Mouse (Mus musculus) forebrain, postnatal 0 days (tissue): ENCODE data around the gene Usp16. TPM values are rescaled to one million over a fixed set of nuclear protein-coding genes. Genes with fewer than 3 reads are reported as not detected.

Source experiments
- ATAC-seq: fragments of 200-750 bp; cut with Nextera tagmentation; 2 replicates; pipeline ENCODE4 v1.8.0; 2017; ENCODE audit warnings: mild to moderate bottlenecking, moderate library complexity
- DNase-seq: peaks from one replicate; pipeline ENCODE4 v3.0.0-alpha.2; 2015
- H3K27ac ChIP-seq: fragments of 300-500 bp; sonication (generic); 2 replicates; pipeline ENCODE4 v1.5.1; 2014; ENCODE audit warnings: low read depth, mild to moderate bottlenecking, antibody characterized with exemption, low read length, moderate library complexity, mixed read lengths
- H3K27me3 ChIP-seq: fragments of 300-500 bp; sonication (generic); 2 replicates; pipeline ENCODE4 v1.6.1; 2014; ENCODE audit warnings: mild to moderate bottlenecking, low read length, mixed read lengths; ENCODE audit not compliant: insufficient read depth
- H3K36me3 ChIP-seq: fragments of 300-500 bp; sonication (generic); 2 replicates; pipeline ENCODE4 v1.6.1; 2014; ENCODE audit warnings: mild to moderate bottlenecking, moderate library complexity; ENCODE audit not compliant: insufficient read depth
- H3K4me1 ChIP-seq: fragments of 300-500 bp; sonication (generic); 2 replicates; pipeline ENCODE4 v1.6.1; 2014; ENCODE audit warnings: antibody characterized with exemption; ENCODE audit not compliant: insufficient read depth
- H3K4me2 ChIP-seq: fragments of 300-500 bp; sonication (generic); 2 replicates; pipeline ENCODE4 v1.6.1; 2014; ENCODE audit warnings: low read depth, mild to moderate bottlenecking, moderate library complexity
- H3K4me3 ChIP-seq: fragments of 300-500 bp; sonication (generic); 2 replicates; pipeline ENCODE4 v1.5.1; 2014; ENCODE audit warnings: low read depth, low read length, mixed read lengths
- H3K9ac ChIP-seq: fragments of 300-500 bp; sonication (generic); 2 replicates; pipeline ENCODE4 v1.6.1; 2014; ENCODE audit warnings: mild to moderate bottlenecking
- H3K9me3 ChIP-seq: fragments of 300-500 bp; sonication (generic); 2 replicates; pipeline ENCODE4 v1.6.1; 2016; ENCODE audit warnings: low read length
- CTCF ChIP-seq: sonication (generic); IDR thresholded peaks from 2 replicates; pipeline ENCODE4 v1.5.1; 2016; ENCODE audit warnings: antibody characterized with exemption, control low read depth, low read depth
- WGBS: fragments of 180-500 bp; shearing (Covaris S2); extraction: QIAGEN DNeasy Blood & Tissue Kit; methylation state at CpG from one replicate; pipeline ENCODE4 v1.1.7; 2014; 5-methylcytosine and 5-hydroxymethylcytosine counted together
- polyA plus RNA-seq: library from polyadenylated mRNA; unstranded; fragments of >200 nt; fragmentation: Nextera tagmentation; extraction: Ambion mirVana; gene quantifications from 2 replicates; pipeline ENCODE4 v1.2.1, GENCODE M21; 2015
- total RNA-seq: library from RNA; depleted of rRNA; stranded (reverse); fragments of >200 nt; gene quantifications from 2 replicates; pipeline ENCODE4 v1.2.3, GENCODE M21; 2014; rRNA removed

The Usp16 gene
- total and polyA plus RNA-seq, 2 experiments from 2014 or later: 46.2 to 66.0 TPM

GRCm38 (mm10) chr16:87527553-87528249 lies 73.2 kb downstream of the Usp16 start:
- H3K9me3 ChIP-seq: no peaks in the 10 kb centered on the region
- H3K4me3 ChIP-seq: no peak overlapping the region
- no peak overlapping the region for H3K9ac ChIP-seq
- no peaks in the 10 kb centered on the region for H3K36me3 ChIP-seq
- H3K4me2 ChIP-seq: no peak overlapping the region
- H3K27ac ChIP-seq: no peak overlapping the region
- TF ChIP-seq CTCF: no peak
- no peaks in the 10 kb centered on the region for H3K27me3 ChIP-seq
- H3K4me1 ChIP-seq: no peaks in the 10 kb centered on the region
- DNase-seq (no peak), ATAC-seq (no peak)
- WGBS: 66% methylated on average over 8 of the region's 8 CpGs

- 73% methylated on average over 10 of the region's 10 CpGs for WGBS
- ATAC-seq: no peak
- no peak for DNase-seq
- Histone ChIP-seq H3K36me3 (no peaks in the 10 kb centered on the region), H3K4me1 (no peaks in the 10 kb centered on the region), H3K27me3 (no peaks in the 10 kb centered on the region), H3K4me2 (no peak overlapping the region), H3K27ac (no peak overlapping the region), H3K9me3 (no peaks in the 10 kb centered on the region), H3K4me3 (no peak overlapping the region), H3K9ac (no peak overlapping the region)
- no peak for TF ChIP-seq CTCF
These were observed 74.3 kb downstream of the Usp16 start for GRCm38 (mm10) chr16:87528755-87529154.

Other genes starting within 250 kb of the Usp16 start
- 16.5 and 16.6 TPM in 2 replicates for gene N6amt1, start 100.5 kb upstream of the Usp16 start, total RNA-seq
- 23.0 and 32.2 TPM in 2 replicates for gene N6amt1, start 100.5 kb upstream of the Usp16 start, polyA plus RNA-seq
- 17.5 and 22.1 TPM in 2 replicates for gene Ltn1, start 22.1 kb upstream of the Usp16 start, total RNA-seq
- 13.0 and 19.1 TPM in 2 replicates for gene Ltn1, start 22.1 kb upstream of the Usp16 start, polyA plus RNA-seq
- 8.2 and 11.0 TPM in 2 replicates for gene Rwdd2b, start 14.1 kb upstream of the Usp16 start, total RNA-seq
- gene Rwdd2b, start 14.1 kb upstream of the Usp16 start, polyA plus RNA-seq: 13.7 and 18.0 TPM in 2 replicates
- 211 and 215 TPM in 2 replicates for gene Cct8, start 41.2 kb downstream of the Usp16 start, total RNA-seq
- gene Cct8, start 41.2 kb downstream of the Usp16 start, polyA plus RNA-seq: 351 and 371 TPM in 2 replicates
- gene Map3k7cl, start 98.6 kb downstream of the Usp16 start, total RNA-seq: 0.15 TPM in 1 of 2 replicates, not detected in the other
- gene Map3k7cl, start 98.6 kb downstream of the Usp16 start, polyA plus RNA-seq: not detected in 2 replicates
- gene Bach1, start 244.2 kb downstream of the Usp16 start, total RNA-seq: 49.8 and 50.0 TPM in 2 replicates
- gene Bach1, start 244.2 kb downstream of the Usp16 start, polyA plus RNA-seq: 11.4 and 13.0 TPM in 2 replicates